In genomic region chr1:106765771-106766170, GRCm38 (mm10) we compare ENCODE assay signal across 22 mouse cellular contexts. TPM values are rescaled to one million over a fixed set of nuclear protein-coding genes. Genes with fewer than 3 reads are reported as not detected.
DNase-seq lines count a peak whose midpoint lies in the region; ATAC-seq lines count a peak whose summit lies in the region.
"Had no signal": no experiment of that assay in that cellular context is flagged by ENCODE, and none has a peak within 500 bp of the region (broad histone marks: within the 10 kb centered on the region; RNA-seq: fewer than 3 reads in every experiment).

No protein-coding gene starts in this region.

- no peak overlapping the region for H3K27ac ChIP-seq in forebrain, embryonic 11.5 days (ENCODE audit: low read depth, low read length)
- no peak overlapping the region for H3K27ac ChIP-seq in limb, embryonic 10.5 days
- H3K27ac ChIP-seq: embryonic facial prominence, embryonic 13.5 days; gastrocnemius, adult 2 months; heart, embryonic 13.5 days; hindbrain, embryonic 12.5 days had no signal

- H3K27me3 ChIP-seq in forebrain, embryonic 11.5 days (ENCODE audit: control insufficient read depth, insufficient read depth, low read length), result no peaks in the 10 kb centered on the region
- H3K27me3 ChIP-seq in limb, embryonic 10.5 days (ENCODE audit: low read depth, poor library complexity, severe bottlenecking), result no peaks in the 10 kb centered on the region
- H3K27me3 ChIP-seq: embryonic facial prominence, embryonic 13.5 days; heart, embryonic 13.5 days; hindbrain, embryonic 12.5 days; Patski had no signal

- H3K4me2 ChIP-seq in forebrain, embryonic 11.5 days (ENCODE audit: low read depth, low read length, severe bottlenecking), result no peak overlapping the region
- H3K4me2 ChIP-seq: embryonic facial prominence, embryonic 13.5 days; heart, embryonic 13.5 days; hindbrain, embryonic 12.5 days had no signal

- H3K9ac ChIP-seq in forebrain, embryonic 11.5 days (ENCODE audit: low read length), result no peak overlapping the region
- H3K9ac ChIP-seq: embryonic facial prominence, embryonic 13.5 days; heart, embryonic 13.5 days; hindbrain, embryonic 12.5 days had no signal

- H3K4me1 ChIP-seq in forebrain, embryonic 11.5 days (replicated peaks; ENCODE audit: control insufficient read depth, insufficient read depth, low read length), result no peaks in the 10 kb centered on the region
- no peaks in the 10 kb centered on the region for H3K4me1 ChIP-seq in limb, embryonic 10.5 days
- H3K4me1 ChIP-seq: embryonic facial prominence, embryonic 13.5 days; heart, embryonic 13.5 days; hindbrain, embryonic 12.5 days had no signal

- intact Hi-C loops in left cerebral cortex, postnatal 36 days (cut with DNase I), result no loop called here

- no peak for DNase-seq in frontal cortex, postnatal 14 days (ENCODE audit: low spot score in 2 of 2)
- peak; percentile 8 to 23 for DNase-seq in left cerebral cortex, adult 18-20 months (ENCODE audit: low spot score in 2 of 2)
- DNase-seq in left cerebral cortex, postnatal 36 days (ENCODE audit: low spot score in 2 of 2), result no peak
- peak; percentile 14 to 31 for DNase-seq in right cerebral cortex, adult 2 months (ENCODE audit: low spot score in 2 of 2)
- no peak for DNase-seq in right cerebral cortex, postnatal 10 days (ENCODE audit: low spot score in 2 of 2)
- no peak for DNase-seq in forebrain, embryonic 11.5 days (ENCODE audit: low spot score)
- no peak for DNase-seq in limb, embryonic 10.5 days (ENCODE audit: low spot score)
- DNase-seq: adrenal gland, postnatal 14 days; cerebellum, adult 18-20 months; cerebellum, adult 9-11 months; cerebellum, postnatal 36 days; gastrocnemius, adult 2 months; gastrocnemius, postnatal 25 days; heart, postnatal 4 days had no signal

- ATAC-seq in frontal cortex, adult (ENCODE audit: low TSS enrichment), result peak; percentile 96
- no peak for ATAC-seq in forebrain, embryonic 11.5 days (replicated peaks; ENCODE audit: low FRiP score)
- ATAC-seq: activated CD4-positive, CD25-positive, alpha-beta regulatory T cell, adult 4 months; forebrain, embryonic 14.5 days; hindbrain, embryonic 16.5 days; Patski had no signal

- no peaks in the 10 kb centered on the region for H3K9me3 ChIP-seq in forebrain, embryonic 11.5 days (ENCODE audit: control insufficient read depth, low read length)
- no peaks in the 10 kb centered on the region for H3K9me3 ChIP-seq in limb, embryonic 10.5 days (replicated peaks)
- H3K9me3 ChIP-seq: embryonic facial prominence, embryonic 13.5 days; heart, embryonic 13.5 days; hindbrain, embryonic 12.5 days had no signal

- no peak overlapping the region for H3K4me3 ChIP-seq in forebrain, embryonic 11.5 days (ENCODE audit: low read depth, low read length)
- H3K4me3 ChIP-seq in limb, embryonic 10.5 days, result no peak overlapping the region
- H3K4me3 ChIP-seq: embryonic facial prominence, embryonic 13.5 days; gastrocnemius, adult 2 months; heart, embryonic 13.5 days; hindbrain, embryonic 12.5 days had no signal

- WGBS in forebrain, embryonic 11.5 days, result 97% methylated on average over 8 of the region's 8 CpGs
- WGBS in limb, embryonic 10.5 days, result 96% methylated on average over 8 of the region's 8 CpGs

- no peaks in the 10 kb centered on the region; the same call in none of the 2 replicates for H3K36me3 ChIP-seq in forebrain, embryonic 11.5 days (ENCODE audit: control insufficient read depth, insufficient read depth, low read length)
- H3K36me3 ChIP-seq in limb, embryonic 10.5 days, result peaks cover 66% of the 10 kb centered on the region

RNA-seq across cellular contexts. Expression of gene Kdsr, which starts 6.2 kb away (rescaled TPM):
- 10 to 100 TPM; 27.3 to 28.4 TPM for total RNA-seq in left cerebral cortex, adult 18-20 months (2021)
- 10 to 100 TPM; 24.4 to 29.9 TPM for total RNA-seq in left cerebral cortex, postnatal 36 days (2021)
- polyA plus RNA-seq in forebrain, embryonic 11.5 days (2014; fragmentation: Nextera tagmentation; extraction: Ambion mirVana), result 8.9 and 9.0 TPM in 2 replicates
- 9.3 and 10.2 TPM in 2 replicates for polyA plus RNA-seq in limb, embryonic 10.5 days (2016; fragmentation: Nextera tagmentation; extraction: Ambion mirVana)

RNA-seq across cellular contexts. Expression of gene Vps4b, which starts 30.8 kb away (rescaled TPM):
- total RNA-seq in left cerebral cortex, adult 18-20 months (2021), result 10 to 100 TPM; 56.1 to 58.3 TPM
- 10 to 100 TPM; 48.4 to 60.7 TPM for total RNA-seq in left cerebral cortex, postnatal 36 days (2021)
- polyA plus RNA-seq in forebrain, embryonic 11.5 days (2014; fragmentation: Nextera tagmentation; extraction: Ambion mirVana), result 70.7 and 75.4 TPM in 2 replicates
- 65.9 and 71.2 TPM in 2 replicates for polyA plus RNA-seq in limb, embryonic 10.5 days (2016; fragmentation: Nextera tagmentation; extraction: Ambion mirVana)

RNA-seq across cellular contexts. Expression of gene Bcl2, which starts 51.7 kb away (rescaled TPM):
- total RNA-seq in left cerebral cortex, adult 18-20 months (2021), result 10 to 100 TPM; 16.9 to 19.1 TPM
- 10 to 100 TPM; 11.0 to 16.1 TPM for total RNA-seq in left cerebral cortex, postnatal 36 days (2021)
- polyA plus RNA-seq in forebrain, embryonic 11.5 days (2014; fragmentation: Nextera tagmentation; extraction: Ambion mirVana), result 6.9 and 7.4 TPM in 2 replicates
- 8.9 and 11.7 TPM in 2 replicates for polyA plus RNA-seq in limb, embryonic 10.5 days (2016; fragmentation: Nextera tagmentation; extraction: Ambion mirVana)

Comparison
In these comparisons a context has a peak if more than half of its experiments do, and no peak if none do; other contexts are left out.
1. DNase-seq: peak in left cerebral cortex, adult 18-20 months (2 of 2) and right cerebral cortex, adult 2 months (2 of 2); none in frontal cortex, postnatal 14 days (0 of 2), left cerebral cortex, postnatal 36 days (0 of 2), right cerebral cortex, postnatal 10 days (0 of 2), forebrain, embryonic 11.5 days (single experiment) and limb, embryonic 10.5 days (single experiment).